Mouse (Mus musculus) colon, adult 2 months (tissue): Measurements from ENCODE around the gene Proca1. TPM values are rescaled to one million over a fixed set of nuclear protein-coding genes. Genes with fewer than 3 reads are reported as not detected.

Experiments used
- polyA plus RNA-seq: library from polyadenylated mRNA; depleted of rRNA; stranded (reverse); fragments of >200 nt; gene quantifications from 2 replicates; pipeline ENCODE4 v1.2.3, GENCODE M21; 2012; rRNA removed

Gene Proca1
- polyA plus RNA-seq: 0.30 and 0.80 TPM in 2 replicates

DNA sequence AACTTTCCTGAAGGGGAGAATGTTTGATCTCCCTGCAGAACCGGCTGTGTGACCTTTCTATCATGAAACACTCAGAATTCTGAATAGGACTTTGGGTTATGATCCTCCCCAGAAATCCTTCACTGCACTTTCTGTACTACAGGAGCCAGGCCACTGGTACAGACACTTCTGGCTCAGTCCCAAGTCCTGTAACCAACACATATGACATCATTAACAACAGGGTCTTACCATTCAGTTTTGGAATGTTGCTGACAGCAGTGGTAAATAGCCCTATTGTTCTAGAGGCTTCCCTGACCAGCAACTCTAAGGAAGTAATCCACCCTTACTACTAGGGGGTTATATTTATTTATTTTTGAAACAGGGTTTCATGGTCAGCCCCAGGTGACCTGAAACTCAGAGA lies at the start of gene Proca1:
TSS of gene Proca1 (plus strand) at position 280 of the 400 bp plus-strand sequence.

GRCm38 (mm10) chr11:78164924-78165760 lies 28.1 kb upstream of the Proca1 start, which contains the start of gene Traf4:
Gene Traf4 (minus strand): TSS chr11:78165589.

GRCm38 (mm10) chr11:78176402-78176862 lies 16.8 kb upstream of the Proca1 start, which contains the start of the genes Nek8 and Tlcd1:
Gene Nek8 (minus strand): TSS chr11:78176675.
Gene Tlcd1 (plus strand): TSS chr11:78176711.

DNA sequence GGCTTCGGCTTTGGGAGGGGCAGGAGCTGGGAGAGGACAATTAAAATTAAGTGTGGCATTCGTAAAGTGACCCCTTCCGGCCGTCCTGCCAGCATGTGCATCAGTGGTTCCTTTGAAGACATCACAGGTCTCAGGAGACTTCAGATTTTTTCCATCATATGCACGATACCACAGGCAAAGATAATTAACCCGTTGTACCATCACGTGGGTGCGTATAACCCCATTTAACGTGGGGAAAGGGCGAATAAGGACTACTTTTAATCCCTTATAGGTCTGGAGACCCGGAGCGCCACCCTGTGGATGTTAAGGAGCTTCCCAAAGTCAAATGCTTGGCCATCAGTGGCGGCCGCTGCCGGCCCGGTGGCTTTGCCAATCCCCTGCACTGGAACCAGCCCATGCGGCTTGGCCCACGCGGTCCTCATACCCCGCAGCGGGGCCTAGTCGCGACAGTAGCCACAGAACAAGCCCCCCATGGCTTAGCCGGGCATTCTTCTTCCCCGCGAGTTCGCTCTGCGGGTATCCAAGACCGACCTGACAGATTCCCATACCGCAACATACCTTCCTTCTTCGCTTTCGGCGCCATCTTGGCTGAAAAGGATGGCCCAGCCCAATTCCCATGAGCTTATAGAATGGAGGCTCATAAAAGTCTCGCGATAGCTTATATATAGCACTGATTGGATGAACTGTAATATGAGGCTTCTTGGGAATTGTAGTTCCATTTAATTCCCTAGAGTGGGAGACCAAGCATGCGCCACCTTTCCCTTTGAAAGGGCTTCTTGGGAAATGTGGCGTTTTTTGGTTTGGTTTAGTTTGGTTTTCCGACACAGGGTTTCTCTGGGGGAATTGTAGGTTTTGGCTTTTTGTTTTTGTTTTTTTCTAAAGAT lies 10.0 kb upstream of the Proca1 start, which contains the start of gene Rpl23a:
TSS of gene Rpl23a (minus strand) at position 624 of the 884 bp plus-strand sequence.

GRCm38 (mm10) chr11:78188331-78189233 lies 4.6 kb upstream of the Proca1 start, which contains the start of gene Rab34:
Gene Rab34 (plus strand): TSS chr11:78188430.

GRCm38 (mm10) chr11:78245627-78246317 lies 52.6 kb downstream of the Proca1 start, which contains the start of the genes Sdf2 and Supt6:
Gene Sdf2 (plus strand): TSS chr11:78245746.
Gene Supt6 (minus strand): TSS chr11:78245987.

Other genes with a start within 250 kb of the Proca1 start
- gene Phf12, start 210.6 kb upstream of the Proca1 start, polyA plus RNA-seq: 50.8 and 51.8 TPM in 2 replicates
- 10.2 and 13.2 TPM in 2 replicates for gene Dhrs13, start 161.1 kb upstream of the Proca1 start, polyA plus RNA-seq
- gene Flot2, start 155.5 kb upstream of the Proca1 start, polyA plus RNA-seq: 48.6 and 62.6 TPM in 2 replicates
- 25.8 and 27.9 TPM in 2 replicates for gene Eral1, start 113.0 kb upstream of the Proca1 start, polyA plus RNA-seq
- 14.6 and 14.8 TPM in 2 replicates for gene Fam222b, start 98.7 kb upstream of the Proca1 start, polyA plus RNA-seq
- 141 and 147 TPM in 2 replicates for gene Traf4, start 27.8 kb upstream of the Proca1 start, polyA plus RNA-seq
- 22.3 and 22.8 TPM in 2 replicates for gene Nek8, start 16.7 kb upstream of the Proca1 start, polyA plus RNA-seq
- 42.4 and 46.5 TPM in 2 replicates for gene Tlcd1, start 16.7 kb upstream of the Proca1 start, polyA plus RNA-seq
- gene Rpl23a, start 9.8 kb upstream of the Proca1 start, polyA plus RNA-seq: 91.3 and 145 TPM in 2 replicates
- gene Rab34, start 5.0 kb upstream of the Proca1 start, polyA plus RNA-seq: 29.9 and 32.3 TPM in 2 replicates
- 109 and 111 TPM in 2 replicates for gene Sdf2, start 52.4 kb downstream of the Proca1 start, polyA plus RNA-seq
- 17.3 and 23.4 TPM in 2 replicates for gene Supt6, start 52.6 kb downstream of the Proca1 start, polyA plus RNA-seq
- gene 2610507B11Rik, start 68.4 kb downstream of the Proca1 start, polyA plus RNA-seq: 65.5 and 85.1 TPM in 2 replicates
- gene BC030499, start 97.4 kb downstream of the Proca1 start, polyA plus RNA-seq: 0.22 and 0.34 TPM in 2 replicates
- gene Spag5, start 108.1 kb downstream of the Proca1 start, polyA plus RNA-seq: 8.6 and 9.4 TPM in 2 replicates
- 16.8 and 18.5 TPM in 2 replicates for gene Aldoc, start 129.6 kb downstream of the Proca1 start, polyA plus RNA-seq
- 96.0 and 116 TPM in 2 replicates for gene Pigs, start 135.0 kb downstream of the Proca1 start, polyA plus RNA-seq
- gene Unc119, start 150.1 kb downstream of the Proca1 start, polyA plus RNA-seq: 90.9 and 94.8 TPM in 2 replicates
- 0.86 and 1.3 TPM in 2 replicates for gene Foxn1, start 193.2 kb downstream of the Proca1 start, polyA plus RNA-seq
- gene Slc13a2, start 228.8 kb downstream of the Proca1 start, polyA plus RNA-seq: 243 and 292 TPM in 2 replicates